Mouse (Mus musculus) spleen, adult 2 months (tissue): ENCODE measurements around the gene Atxn1.

ENCODE experiments used
- CTCF ChIP-seq: fragments of 200-500 bp; IDR thresholded peaks from 2 replicates; pipeline ENCODE4 v1.5.1; 2011; ENCODE audit warnings: mild to moderate bottlenecking, inconsistent platforms; ENCODE audit not compliant: insufficient read depth, insufficient read length, insufficient replicate concordance; ENCODE audit errors: extremely low read depth
- POLR2A ChIP-seq: fragments of 200-500 bp; IDR thresholded peaks from 2 replicates; pipeline ENCODE4 v1.6.1; 2011; ENCODE audit warnings: low read depth, low read length, inconsistent platforms

GRCm38 (mm10) chr13:45693534-45693933 is 271.3 kb downstream of the Atxn1 start:
- TF ChIP-seq CTCF (no peak), POLR2A (no peak)
